Mouse (Mus musculus): ENCODE measurements at regions not wholly inside any gene's neighbourhood (a gene's known extent, or its start where the extent isn't known, plus 50 kb on each side); places are given as distances from the start of the nearest gene placed in this dataset.

DNA sequence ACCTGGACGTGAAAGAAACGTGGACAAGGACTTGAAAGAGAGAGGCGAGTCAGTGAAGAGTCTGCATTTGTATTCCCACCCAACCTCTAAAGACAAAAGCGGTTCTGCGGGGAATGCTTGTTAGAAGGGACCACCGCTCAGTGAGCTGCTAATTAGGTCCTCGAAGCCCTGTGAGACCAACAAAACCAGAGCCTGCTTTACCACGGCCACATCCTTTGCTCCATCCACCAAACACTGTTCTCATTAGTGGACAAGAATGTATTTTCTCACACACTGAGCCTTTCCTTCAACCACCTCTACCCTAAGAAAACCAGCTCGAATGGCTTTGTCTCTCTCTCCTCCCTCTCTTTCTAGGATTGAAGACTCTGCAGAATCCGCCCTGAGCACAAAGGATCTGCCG is 365.1 kb upstream of the Nfe2l3 start:
- no peak for TF ChIP-seq KAT2A (IDR thresholded peaks at IDR 0.05; ENCODE audit: insufficient replicate concordance, low read length)
- no peak for TF ChIP-seq ZNF384 (IDR thresholded peaks at IDR 0.05; ENCODE audit: low read depth, low read length)
- TF ChIP-seq TCF12 (IDR thresholded peaks at IDR 0.05; ENCODE audit: low read depth, low read length), result no peak
- H3K4me3 ChIP-seq (replicated peaks in 1 of 3; ENCODE audit: low read depth in 2 of 3, low read length in 2 of 3, poor library complexity in 1 of 3), result no peak overlapping the region
- no peaks in the 10 kb centered on the region for H3K27me3 ChIP-seq (replicated peaks)
- H3K9me3 ChIP-seq (replicated peaks; ENCODE audit: low read length), result no peaks in the 10 kb centered on the region
- no peaks in the 10 kb centered on the region for H3K4me1 ChIP-seq (ENCODE audit: control insufficient read depth in 1 of 2, insufficient read depth in 2 of 2)
- no peak overlapping the region for H3K9ac ChIP-seq (ENCODE audit: insufficient read depth, low read depth)
- no peak overlapping the region for H3K4me2 ChIP-seq (ENCODE audit: insufficient read depth, low read depth, poor library complexity, severe bottlenecking)
- no peaks in the 10 kb centered on the region for H3K79me2 ChIP-seq (replicated peaks; ENCODE audit: control insufficient read depth, extremely low read depth, insufficient read depth, poor library complexity, severe bottlenecking)
- dilution Hi-C loops (cut with MboI; ENCODE audit: extremely low pct_ligation_motif_present, extremely low pct_unique_long_range_greater_than_20kb, low sequenced_read_pairs) (no loop called here), in situ Hi-C loops (cut with MboI; ENCODE audit: low pct_ligation_motif_present, low pct_unique_long_range_greater_than_20kb, low sequenced_read_pairs) (no loop called here)
- H3K36me3 ChIP-seq (replicated peaks in 1 of 2; ENCODE audit: control insufficient read depth in 1 of 2, insufficient read depth in 1 of 2, low read length in 1 of 2), result no peaks in the 10 kb centered on the region
- DNase-seq (ENCODE audit: extremely low read depth), result no peak
- no peak overlapping the region for H3K27ac ChIP-seq (ENCODE audit: insufficient read depth, low read depth)

DNA sequence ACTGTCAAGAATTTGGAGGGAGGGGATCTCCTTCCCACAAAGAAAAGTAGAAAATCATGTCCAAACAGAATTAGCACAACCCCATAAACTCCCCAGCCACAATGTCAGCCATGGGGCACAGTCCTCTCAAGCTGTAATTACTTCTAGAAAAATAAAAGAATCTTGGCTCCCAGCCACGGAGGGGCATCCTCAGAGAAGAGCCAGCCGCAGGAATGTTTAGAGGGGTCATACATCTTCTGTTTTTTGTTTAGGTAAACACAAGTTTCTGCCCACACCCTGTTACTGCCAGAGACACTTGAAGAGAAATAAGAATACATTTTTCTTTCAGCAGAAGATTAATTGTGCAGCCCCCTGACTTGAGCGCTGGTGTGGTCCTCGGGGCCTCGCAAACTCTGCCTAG is 362.5 kb upstream of the Nfe2l3 start:
- in situ Hi-C loops (cut with MboI; ENCODE audit: low pct_ligation_motif_present, low pct_unique_long_range_greater_than_20kb, low sequenced_read_pairs), result no loop called here
- no peak overlapping the region for H3K27ac ChIP-seq (ENCODE audit: insufficient read depth, low read depth)
- no peaks in the 10 kb centered on the region for H3K4me1 ChIP-seq (ENCODE audit: control insufficient read depth in 1 of 2, insufficient read depth in 2 of 2)
- dilution Hi-C loops (cut with MboI; ENCODE audit: extremely low pct_ligation_motif_present, extremely low pct_unique_long_range_greater_than_20kb, low sequenced_read_pairs), result no loop called here
- DNase-seq (ENCODE audit: extremely low read depth), result no peak
- H3K36me3 ChIP-seq (replicated peaks in 1 of 2; ENCODE audit: control insufficient read depth in 1 of 2, insufficient read depth in 1 of 2, low read length in 1 of 2), result no peaks in the 10 kb centered on the region
- no peak overlapping the region for H3K4me2 ChIP-seq (ENCODE audit: insufficient read depth, low read depth, poor library complexity, severe bottlenecking)
- H3K27me3 ChIP-seq (replicated peaks), result no peaks in the 10 kb centered on the region
- H3K9me3 ChIP-seq (replicated peaks; ENCODE audit: low read length), result no peaks in the 10 kb centered on the region
- no peak for TF ChIP-seq UBTF (IDR thresholded peaks at IDR 0.05; ENCODE audit: low read depth, low read length)
- TF ChIP-seq MYC (IDR thresholded peaks at IDR 0.05; ENCODE audit: low read depth, low read length), result no peak
- no peak for TF ChIP-seq MAX (IDR thresholded peaks at IDR 0.05; ENCODE audit: low read length)
- TF ChIP-seq TCF12 (IDR thresholded peaks at IDR 0.05; ENCODE audit: low read depth, low read length), result no peak
- TF ChIP-seq ZC3H11A (IDR thresholded peaks at IDR 0.05; ENCODE audit: low read depth, low read length), result no peak
- TF ChIP-seq ZKSCAN1 (IDR thresholded peaks at IDR 0.05; ENCODE audit: borderline replicate concordance, low read depth, low read length), result no peak
- TF ChIP-seq POLR2AphosphoS2 (IDR thresholded peaks at IDR 0.05; ENCODE audit: low read depth, low read length), result no peak
- no peak for TF ChIP-seq NRF1 (IDR thresholded peaks at IDR 0.05; ENCODE audit: low read depth, low read length)
- H3K9ac ChIP-seq (ENCODE audit: insufficient read depth, low read depth), result no peak overlapping the region
- no peaks in the 10 kb centered on the region for H3K79me2 ChIP-seq (replicated peaks; ENCODE audit: control insufficient read depth, extremely low read depth, insufficient read depth, poor library complexity, severe bottlenecking)
- H3K4me3 ChIP-seq (replicated peaks in 1 of 3; ENCODE audit: low read depth in 2 of 3, low read length in 2 of 3, poor library complexity in 1 of 3), result no peak overlapping the region

DNA sequence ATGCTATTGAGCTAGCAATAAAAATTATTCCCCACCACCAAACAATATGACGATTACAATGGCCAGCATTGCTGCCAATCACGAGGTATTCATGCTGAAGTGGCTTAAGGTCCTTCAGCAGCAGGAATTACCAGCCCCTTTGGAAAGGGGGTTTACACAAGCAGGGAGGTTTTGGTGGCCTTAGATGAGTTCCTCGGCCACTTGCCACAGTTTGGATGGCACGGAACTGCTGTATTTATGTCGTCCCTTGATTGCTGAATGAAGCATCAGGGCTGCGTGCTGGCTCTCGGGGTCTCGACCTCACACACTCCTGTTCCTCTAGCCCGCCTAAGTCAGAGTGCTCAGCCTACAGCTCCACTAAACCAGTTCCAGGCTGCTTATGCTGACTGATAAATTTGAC is 361.2 kb upstream of the Nfe2l3 start:
- no peaks in the 10 kb centered on the region for H3K4me1 ChIP-seq (ENCODE audit: control insufficient read depth in 1 of 2, insufficient read depth in 2 of 2)
- no peak overlapping the region for H3K4me2 ChIP-seq (ENCODE audit: insufficient read depth, low read depth, poor library complexity, severe bottlenecking)
- no peaks in the 10 kb centered on the region for H3K9me3 ChIP-seq (replicated peaks; ENCODE audit: low read length)
- no peaks in the 10 kb centered on the region for H3K79me2 ChIP-seq (replicated peaks; ENCODE audit: control insufficient read depth, extremely low read depth, insufficient read depth, poor library complexity, severe bottlenecking)
- in situ Hi-C loops (cut with MboI; ENCODE audit: low pct_ligation_motif_present, low pct_unique_long_range_greater_than_20kb, low sequenced_read_pairs) (no loop called here), dilution Hi-C loops (cut with MboI; ENCODE audit: extremely low pct_ligation_motif_present, extremely low pct_unique_long_range_greater_than_20kb, low sequenced_read_pairs) (no loop called here)
- TF ChIP-seq MAX (IDR thresholded peaks at IDR 0.05; ENCODE audit: low read length), result no peak
- no peak overlapping the region for H3K9ac ChIP-seq (ENCODE audit: insufficient read depth, low read depth)
- no peak for DNase-seq (ENCODE audit: extremely low read depth)
- H3K27me3 ChIP-seq (replicated peaks), result no peaks in the 10 kb centered on the region
- H3K27ac ChIP-seq (ENCODE audit: insufficient read depth, low read depth), result no peak overlapping the region
- no peak overlapping the region for H3K4me3 ChIP-seq (replicated peaks in 1 of 3; ENCODE audit: low read depth in 2 of 3, low read length in 2 of 3, poor library complexity in 1 of 3)
- no peaks in the 10 kb centered on the region for H3K36me3 ChIP-seq (replicated peaks in 1 of 2; ENCODE audit: control insufficient read depth in 1 of 2, insufficient read depth in 1 of 2, low read length in 1 of 2)
